Mouse (Mus musculus): ENCODE measurements around the gene Cela1.

Gene Cela1

GRCm38 (mm10) chr15:100632323-100632722 lies 55.4 kb downstream of the Cela1 start:
- no peak for DNase-seq

GRCm38 (mm10) chr15:100631454-100632170 lies 56.1 kb downstream of the Cela1 start:
- no peak for DNase-seq

GRCm38 (mm10) chr15:100630126-100630525 lies 57.6 kb downstream of the Cela1 start:
- DNase-seq, result no peak

GRCm38 (mm10) chr15:100628797-100629196 lies 58.9 kb downstream of the Cela1 start:
- DNase-seq, result no peak

- DNase-seq, result no peak
Measured at GRCm38 (mm10) chr15:100627774-100628370, 59.8 kb downstream of the Cela1 start.

- DNase-seq, result peak; percentile 43
Measured at GRCm38 (mm10) chr15:100627287-100627686, 60.4 kb downstream of the Cela1 start.

GRCm38 (mm10) chr15:100624435-100624834 lies 63.3 kb downstream of the Cela1 start:
- no peak for DNase-seq

Data from thymus, postnatal 4 days (tissue).